Mouse (Mus musculus) spleen, adult 18-20 months (tissue): ENCODE data around the gene Prom1.
A peak's percentile ranks its signal among the peaks of the same experiment; 100 is the strongest.

Source experiments
- DNase-seq, 2 experiments: peaks; one replicate each; pipeline ENCODE4 v3.0.0; 2022; ENCODE audit warnings: mixed read lengths in 2 of 2

Gene Prom1

GRCm38 (mm10) chr5:43971156-43971555 is 130.7 kb downstream of the Prom1 start:
- no peak for DNase-seq

GRCm38 (mm10) chr5:43970532-43970931 is 131.3 kb downstream of the Prom1 start:
- no peak for DNase-seq

- no peak for DNase-seq
Measured at GRCm38 (mm10) chr5:43968634-43969033, 133.2 kb downstream of the Prom1 start.

- no peak for DNase-seq
Measured at GRCm38 (mm10) chr5:43961056-43961455, 140.8 kb downstream of the Prom1 start.

GRCm38 (mm10) chr5:43959884-43960440 is 141.9 kb downstream of the Prom1 start:
- DNase-seq, result no peak

GRCm38 (mm10) chr5:43953241-43953640 is 148.6 kb downstream of the Prom1 start:
- DNase-seq, result no peak

GRCm38 (mm10) chr5:43948748-43949275 is 153.0 kb downstream of the Prom1 start:
- DNase-seq, result peak; percentile 39 to 43

GRCm38 (mm10) chr5:43948111-43948743 is 153.6 kb downstream of the Prom1 start:
- DNase-seq, result peak; percentile 75 to 79

GRCm38 (mm10) chr5:43947330-43947977 is 154.4 kb downstream of the Prom1 start:
- DNase-seq, result peak; percentile 11 to 40
